Mouse (Mus musculus) stomach, embryonic 14.5 days (tissue): Measurements from ENCODE around the gene Apoh. TPM values are rescaled to one million over a fixed set of nuclear protein-coding genes. Genes with fewer than 3 reads are reported as not detected.

Experiments
- ATAC-seq: fragments of 200-750 bp; cut with Nextera tagmentation; 2 replicates; pipeline ENCODE4 v1.8.0; 2017; ENCODE audit warnings: low read depth, moderate TSS enrichment; ENCODE audit not compliant: insufficient number of reproducible peaks, insufficient read depth, low FRiP score
- H3K27ac ChIP-seq: fragments of 300-500 bp; sonication (generic); 2 replicates; pipeline ENCODE4 v1.5.1; 2014; ENCODE audit warnings: mild to moderate bottlenecking, low read length, moderate library complexity, mixed read lengths
- H3K27me3 ChIP-seq: fragments of 300-500 bp; sonication (generic); 2 replicates; pipeline ENCODE4 v1.6.1; 2014; ENCODE audit warnings: low read length, control low read depth, mixed read lengths; ENCODE audit not compliant: control insufficient read depth, insufficient read depth
- H3K36me3 ChIP-seq: fragments of 300-500 bp; sonication (generic); 2 replicates; pipeline ENCODE4 v1.6.1; 2014; ENCODE audit warnings: mild to moderate bottlenecking, control low read depth, low read length, moderate library complexity, mixed read lengths; ENCODE audit not compliant: control insufficient read depth, insufficient read depth
- H3K4me1 ChIP-seq: fragments of 300-500 bp; sonication (generic); 2 replicates; pipeline ENCODE4 v1.6.1; 2014; ENCODE audit warnings: low read length, control low read depth, mixed read lengths; ENCODE audit not compliant: control insufficient read depth, insufficient read depth
- H3K4me2 ChIP-seq: fragments of 300-500 bp; sonication (generic); replicated peaks from 2 replicates; pipeline ENCODE4 v1.6.1; 2014; ENCODE audit warnings: low read depth, low read length, control low read depth
- H3K4me3 ChIP-seq: fragments of 300-500 bp; sonication (generic); 2 replicates; pipeline ENCODE4 v1.5.1; 2014; ENCODE audit warnings: low read depth, low read length, control low read depth
- H3K9ac ChIP-seq: fragments of 300-500 bp; sonication (generic); replicated peaks from 2 replicates; pipeline ENCODE4 v1.6.1; 2014; ENCODE audit warnings: low read depth, mild to moderate bottlenecking, control low read depth, low read length, moderate library complexity, mixed read lengths
- H3K9me3 ChIP-seq: fragments of 300-500 bp; sonication (generic); 2 replicates; pipeline ENCODE4 v1.6.1; 2016; ENCODE audit warnings: low read depth, low read length, control low read depth; ENCODE audit not compliant: control insufficient read depth
- WGBS: fragments of 180-500 bp; shearing (Covaris S2); extraction: QIAGEN DNeasy Blood & Tissue Kit; methylation state at CpG from one replicate; pipeline ENCODE4 v1.1.7; 2014; 5-methylcytosine and 5-hydroxymethylcytosine counted together
- polyA plus RNA-seq: library from polyadenylated mRNA; unstranded; fragments of >200 nt; fragmentation: Nextera tagmentation; extraction: Ambion mirVana; gene quantifications from 2 replicates; pipeline ENCODE4 v1.2.1, GENCODE M21; 2014

The Apoh gene
- polyA plus RNA-seq, 1 experiment from 2014 or later: 0.69 TPM

- Histone ChIP-seq H3K27me3 (no peaks in the 10 kb centered on the region), H3K27ac (no peak overlapping the region), H3K9me3 (no peaks in the 10 kb centered on the region), H3K9ac (no peak overlapping the region), H3K4me1 (no peaks in the 10 kb centered on the region), H3K4me2 (no peak overlapping the region), H3K4me3 (no peak overlapping the region), H3K36me3 (no peaks in the 10 kb centered on the region)
- no peak for ATAC-seq
- 72% methylated on average over 4 of the region's 4 CpGs for WGBS
Measured at GRCm38 (mm10) chr11:108356020-108356419, 12.9 kb downstream of the Apoh start.

- no peak overlapping the region for H3K27ac ChIP-seq
- H3K36me3 ChIP-seq: no peaks in the 10 kb centered on the region
- no peak overlapping the region for H3K9ac ChIP-seq
- no peak for ATAC-seq
- H3K27me3 ChIP-seq: no peaks in the 10 kb centered on the region
- H3K4me2 ChIP-seq: no peak overlapping the region
- H3K4me1 ChIP-seq: 0 out of 2 replicates have a peak, but pooled peaks cover 3% of the 10 kb centered on the region
- H3K4me3 ChIP-seq: no peak overlapping the region
- H3K9me3 ChIP-seq: no peaks in the 10 kb centered on the region
- WGBS: 75% methylated on average over 6 of the region's 6 CpGs
Measured at GRCm38 (mm10) chr11:108358911-108359310, 15.8 kb downstream of the Apoh start.

DNA sequence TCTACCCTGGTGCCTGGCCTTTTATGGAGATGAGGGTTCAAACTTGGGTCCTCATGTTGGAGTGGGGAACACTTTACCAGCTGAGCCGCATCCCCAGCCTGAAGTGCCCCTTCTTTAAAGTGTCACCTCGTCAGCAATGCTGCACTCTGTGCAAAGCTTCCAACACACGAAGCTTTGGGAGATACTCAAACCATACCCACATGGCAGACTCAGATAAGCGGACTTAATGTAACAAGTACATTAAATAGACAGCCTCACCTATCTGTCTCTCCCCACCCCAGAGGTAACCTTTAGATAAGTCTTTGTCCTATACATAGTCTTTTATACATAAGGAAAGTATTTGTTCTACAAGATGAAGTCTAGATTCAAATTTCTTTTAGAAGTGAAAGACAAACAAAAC is 17.8 kb downstream of the Apoh start:
- H3K27ac ChIP-seq: no peak overlapping the region
- H3K4me1 ChIP-seq: peaks cover 18% of the 10 kb centered on the region; the same call in 1 of the 2 replicates
- WGBS: 84% methylated on average over 4 of the region's 4 CpGs
- H3K9me3 ChIP-seq: no peaks in the 10 kb centered on the region
- no peaks in the 10 kb centered on the region for H3K27me3 ChIP-seq
- H3K9ac ChIP-seq: no peak overlapping the region
- H3K36me3 ChIP-seq: no peaks in the 10 kb centered on the region
- no peak for ATAC-seq
- no peak overlapping the region for H3K4me3 ChIP-seq
- H3K4me2 ChIP-seq: no peak overlapping the region

DNA sequence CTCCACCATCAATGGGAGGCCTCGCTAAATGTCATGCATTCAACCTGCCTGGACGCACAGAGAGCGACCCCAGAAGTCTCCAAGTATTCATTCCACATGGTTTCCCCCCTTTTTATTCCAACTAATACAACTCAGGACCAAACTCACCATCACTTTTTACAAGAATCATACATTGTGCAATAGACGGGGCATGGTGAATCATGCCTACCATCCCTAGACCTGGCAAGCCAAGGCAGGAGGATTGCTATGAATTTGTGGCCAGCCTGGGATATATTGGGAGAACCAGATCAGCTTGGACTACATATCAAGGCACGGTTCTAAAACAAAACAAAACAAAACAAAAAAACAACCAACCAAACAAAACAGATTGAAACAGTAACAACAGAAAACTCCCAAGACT is 19.8 kb downstream of the Apoh start:
- Histone ChIP-seq H3K4me1 (peaks cover 18% of the 10 kb centered on the region; the same call in 1 of the 2 replicates), H3K27ac (no peak overlapping the region), H3K4me3 (no peak overlapping the region), H3K36me3 (no peaks in the 10 kb centered on the region), H3K9me3 (no peaks in the 10 kb centered on the region), H3K27me3 (no peaks in the 10 kb centered on the region), H3K9ac (no peak overlapping the region), H3K4me2 (no peak overlapping the region)
- ATAC-seq: no peak
- WGBS: 92% methylated on average over 5 of the region's 5 CpGs

- Histone ChIP-seq H3K27ac (no peak overlapping the region), H3K4me2 (no peak overlapping the region), H3K9me3 (no peaks in the 10 kb centered on the region), H3K4me3 (no peak overlapping the region), H3K4me1 (peaks cover 18% of the 10 kb centered on the region; the same call in 1 of the 2 replicates), H3K36me3 (no peaks in the 10 kb centered on the region), H3K9ac (no peak overlapping the region), H3K27me3 (no peaks in the 10 kb centered on the region)
- no peak for ATAC-seq
- 46% methylated on average over 4 of the region's 4 CpGs for WGBS
Measured at GRCm38 (mm10) chr11:108363991-108364390, 20.8 kb downstream of the Apoh start.

DNA sequence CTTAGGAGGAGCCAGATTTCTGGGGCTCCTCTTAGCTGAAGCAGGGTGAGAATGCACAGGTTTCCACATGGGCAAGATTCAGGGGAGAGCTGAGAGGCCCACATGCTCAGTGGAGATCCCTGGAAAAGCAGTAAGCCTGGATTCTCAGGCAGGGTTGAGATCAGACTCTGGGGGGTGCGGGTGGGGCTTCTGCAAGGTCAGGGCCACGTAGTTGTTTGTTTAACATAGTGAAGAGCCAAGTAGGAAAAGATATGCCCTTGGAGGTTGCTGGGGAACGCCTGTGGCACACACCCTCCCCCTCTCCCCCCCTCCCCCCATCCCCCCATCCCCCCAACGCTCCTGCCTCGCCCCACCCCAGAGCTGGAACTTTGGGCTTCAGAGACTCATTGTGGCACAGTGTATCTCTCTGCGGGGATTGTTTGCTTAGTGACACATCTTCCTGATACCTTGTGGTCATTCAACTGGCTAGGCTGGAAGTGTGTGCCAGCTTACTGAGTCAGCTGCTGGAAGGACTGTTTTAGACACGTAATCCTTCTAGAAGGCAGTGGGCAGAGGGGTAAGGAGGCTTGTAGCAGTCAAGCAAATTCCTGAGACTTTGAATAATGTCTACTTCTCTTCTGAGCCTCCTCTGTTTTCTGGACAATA is 21.9 kb downstream of the Apoh start:
- Histone ChIP-seq H3K9me3 (no peaks in the 10 kb centered on the region), H3K9ac (no peak overlapping the region), H3K4me3 (no peak overlapping the region), H3K4me2 (no peak overlapping the region), H3K36me3 (no peaks in the 10 kb centered on the region), H3K27ac (no peak overlapping the region), H3K27me3 (no peaks in the 10 kb centered on the region), H3K4me1 (peaks cover 18% of the 10 kb centered on the region; the same call in 1 of the 2 replicates)
- WGBS: 32% methylated on average over 5 of the region's 7 CpGs
- ATAC-seq: peak; percentile 62

DNA sequence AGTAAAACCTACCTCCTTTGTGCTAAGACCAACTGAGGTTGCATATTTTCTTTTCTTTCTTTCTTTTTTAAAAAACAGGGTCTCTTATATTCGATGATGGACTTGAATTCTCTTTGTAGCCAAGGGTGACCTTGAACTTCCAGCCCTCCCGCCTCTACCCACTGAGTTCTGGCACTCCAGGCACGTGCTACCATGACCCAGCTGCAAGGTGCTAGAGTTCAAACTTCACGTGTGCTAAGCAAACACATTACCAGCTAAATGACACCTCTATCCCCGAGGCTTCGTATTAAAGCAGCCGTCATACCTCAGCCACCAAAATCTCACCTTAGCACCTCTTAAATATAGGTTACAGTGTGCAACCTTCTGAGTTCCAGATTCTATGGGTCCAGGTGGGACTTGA is 22.4 kb downstream of the Apoh start:
- Histone ChIP-seq H3K9ac (no peak overlapping the region), H3K27me3 (no peaks in the 10 kb centered on the region), H3K9me3 (no peaks in the 10 kb centered on the region), H3K4me1 (peaks cover 18% of the 10 kb centered on the region; the same call in 1 of the 2 replicates), H3K27ac (no peak overlapping the region), H3K4me3 (no peak overlapping the region), H3K36me3 (no peaks in the 10 kb centered on the region), H3K4me2 (no peak overlapping the region)
- ATAC-seq: no peak
- WGBS: 58% methylated on average over 7 of the region's 7 CpGs

DNA sequence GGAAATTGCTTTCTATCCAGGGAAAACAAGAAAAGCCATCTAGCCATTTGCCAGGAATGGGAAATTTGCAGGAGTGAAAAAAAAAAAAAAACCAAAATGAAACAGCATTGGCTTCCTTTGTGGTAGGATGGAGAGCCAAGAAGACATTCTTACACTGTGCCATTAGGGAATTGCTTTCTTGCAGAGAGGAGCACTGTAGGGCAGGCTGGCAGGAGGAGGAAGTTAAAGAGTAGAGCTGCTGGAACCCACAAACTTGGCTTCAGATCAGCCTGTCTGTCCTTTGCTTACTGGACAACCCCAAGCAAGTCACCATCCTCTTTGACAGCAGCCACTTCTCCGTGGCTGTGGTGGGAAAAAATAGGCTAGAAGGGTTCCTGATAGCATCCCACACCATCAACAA is 23.9 kb downstream of the Apoh start:
- no peaks in the 10 kb centered on the region for H3K36me3 ChIP-seq
- peaks cover 18% of the 10 kb centered on the region; the same call in 1 of the 2 replicates for H3K4me1 ChIP-seq
- no peak overlapping the region for H3K27ac ChIP-seq
- H3K9me3 ChIP-seq: no peaks in the 10 kb centered on the region
- no peak overlapping the region for H3K9ac ChIP-seq
- 75% methylated on average over 1 of the region's 1 CpGs for WGBS
- no peak overlapping the region for H3K4me3 ChIP-seq
- no peak for ATAC-seq
- H3K27me3 ChIP-seq: no peaks in the 10 kb centered on the region
- H3K4me2 ChIP-seq: no peak overlapping the region

GRCm38 (mm10) chr11:108376815-108377214 is 33.7 kb downstream of the Apoh start:
- Histone ChIP-seq H3K4me2 (no peak overlapping the region), H3K4me3 (no peak overlapping the region), H3K27ac (no peak overlapping the region), H3K9me3 (no peaks in the 10 kb centered on the region), H3K36me3 (no peaks in the 10 kb centered on the region), H3K4me1 (no peaks in the 10 kb centered on the region), H3K9ac (no peak overlapping the region), H3K27me3 (no peaks in the 10 kb centered on the region)
- WGBS: 90% methylated on average over 7 of the region's 7 CpGs
- no peak for ATAC-seq
